ENCODE assay signal across 12 mouse cellular contexts in the genomic region with DNA sequence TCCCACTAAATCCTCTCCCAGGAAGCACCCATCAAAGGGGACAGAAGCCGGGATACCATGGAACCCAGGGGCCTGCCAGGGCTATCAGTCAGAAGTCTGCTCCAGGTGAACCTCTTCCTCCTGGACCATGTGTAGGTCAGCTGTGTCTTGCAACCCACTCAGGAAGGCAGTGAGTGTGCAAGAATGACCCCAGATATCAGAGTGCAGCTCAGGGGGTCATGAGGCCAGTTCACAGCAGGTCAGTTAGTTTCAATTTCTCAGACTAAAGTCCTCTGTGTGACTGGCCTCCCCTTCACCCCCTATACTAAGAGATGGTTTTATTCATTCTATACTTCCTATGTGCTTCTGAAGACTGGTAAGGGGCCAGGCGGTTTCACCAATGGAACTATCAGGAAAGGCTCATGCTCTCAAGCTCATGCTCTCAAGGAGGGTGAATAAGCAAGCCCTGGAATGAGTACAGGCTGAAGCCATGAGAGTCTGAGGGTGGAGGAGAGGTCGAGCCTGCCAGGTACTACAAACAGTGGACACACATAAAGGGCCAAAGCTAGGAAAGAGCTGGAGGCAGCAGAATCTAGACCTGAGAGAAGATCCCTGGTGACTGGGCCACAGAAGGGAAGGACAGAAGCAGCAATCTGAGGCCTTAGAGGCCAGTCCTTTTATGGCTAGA. TPM values are rescaled to one million over a fixed set of nuclear protein-coding genes. Genes with fewer than 3 reads are reported as not detected.
DNase-seq lines count a peak whose midpoint lies in the region; ATAC-seq lines count a peak whose summit lies in the region.
"Had no signal": no experiment of that assay in that cellular context is flagged by ENCODE, and none has a peak within 500 bp of the region (broad histone marks: within the 10 kb centered on the region; RNA-seq: fewer than 3 reads in every experiment).

No protein-coding gene starts in this region.

- no peaks in the 10 kb centered on the region for H3K36me3 ChIP-seq in kidney, embryonic 15.5 days
- H3K36me3 ChIP-seq in kidney, embryonic 16.5 days (ENCODE audit: insufficient read depth, low read length): no peaks in the 10 kb centered on the region
- H3K36me3 ChIP-seq in embryonic facial prominence, embryonic 10.5 days (replicated peaks): no peaks in the 10 kb centered on the region
- H3K36me3 ChIP-seq in hindbrain, embryonic 14.5 days (replicated peaks; ENCODE audit: control insufficient read depth, insufficient read depth): no peaks in the 10 kb centered on the region
- H3K36me3 ChIP-seq in midbrain, embryonic 13.5 days: no peaks in the 10 kb centered on the region

- no peak for DNase-seq in embryonic facial prominence, embryonic 10.5 days (ENCODE audit: low spot score)
- no peak for DNase-seq in hindbrain, embryonic 14.5 days (ENCODE audit: low spot score)
- DNase-seq in left cerebral cortex, adult 9 months (ENCODE audit: low spot score in 2 of 2): no peak
- no peak for DNase-seq in spleen, postnatal 10 days (ENCODE audit: low spot score in 2 of 2)
- no peak for DNase-seq in spleen, postnatal 14 days (ENCODE audit: low spot score in 2 of 2)
- DNase-seq: B cell, adult 2 months; layer of hippocampus, postnatal 36 days; lung, embryonic 14.5 days; right cerebral cortex, postnatal 4 days had no signal

- H3K4me3 ChIP-seq in kidney, embryonic 15.5 days (replicated peaks): no peak overlapping the region
- no peak overlapping the region for H3K4me3 ChIP-seq in kidney, embryonic 16.5 days (ENCODE audit: low read length)
- H3K4me3 ChIP-seq in embryonic facial prominence, embryonic 10.5 days: no peak overlapping the region
- H3K4me3 ChIP-seq in hindbrain, embryonic 14.5 days (replicated peaks; ENCODE audit: low read length): no peak overlapping the region
- no peak overlapping the region for H3K4me3 ChIP-seq in midbrain, embryonic 13.5 days (replicated peaks)

- no peaks in the 10 kb centered on the region for H3K27me3 ChIP-seq in kidney, embryonic 15.5 days
- no peaks in the 10 kb centered on the region for H3K27me3 ChIP-seq in kidney, embryonic 16.5 days (ENCODE audit: insufficient read depth, low read length)
- no peaks in the 10 kb centered on the region for H3K27me3 ChIP-seq in embryonic facial prominence, embryonic 10.5 days (replicated peaks; ENCODE audit: low read depth, poor library complexity, severe bottlenecking)
- no peaks in the 10 kb centered on the region for H3K27me3 ChIP-seq in hindbrain, embryonic 14.5 days (ENCODE audit: control insufficient read depth, insufficient read depth, low read length)
- no peaks in the 10 kb centered on the region for H3K27me3 ChIP-seq in midbrain, embryonic 13.5 days

- H3K27ac ChIP-seq in kidney, embryonic 15.5 days: 0 out of 2 replicates have a peak overlapping the region, but pooled peaks have one; percentile 14
- H3K27ac ChIP-seq in kidney, embryonic 16.5 days (ENCODE audit: low read length): no peak overlapping the region
- peak overlapping the region; percentile 30; the same call in 1 of the 2 replicates for H3K27ac ChIP-seq in embryonic facial prominence, embryonic 10.5 days (replicated peaks)
- H3K27ac ChIP-seq in hindbrain, embryonic 14.5 days: peak overlapping the region; percentile 63
- H3K27ac ChIP-seq in midbrain, embryonic 13.5 days: peak overlapping the region; percentile 44

- H3K4me1 ChIP-seq in kidney, embryonic 15.5 days: peaks cover 64% of the 10 kb centered on the region
- peaks cover 47% of the 10 kb centered on the region for H3K4me1 ChIP-seq in kidney, embryonic 16.5 days (ENCODE audit: insufficient read depth, low read length)
- peaks cover 46% of the 10 kb centered on the region for H3K4me1 ChIP-seq in embryonic facial prominence, embryonic 10.5 days
- H3K4me1 ChIP-seq in hindbrain, embryonic 14.5 days (replicated peaks; ENCODE audit: control insufficient read depth, insufficient read depth, low read length): peaks cover 27% of the 10 kb centered on the region
- peaks cover 30% of the 10 kb centered on the region for H3K4me1 ChIP-seq in midbrain, embryonic 13.5 days (replicated peaks)

- H3K9ac ChIP-seq in kidney, embryonic 15.5 days: no peak overlapping the region
- no peak overlapping the region for H3K9ac ChIP-seq in kidney, embryonic 16.5 days (replicated peaks; ENCODE audit: low read length)
- no peak overlapping the region; the same call in 1 of the 2 replicates for H3K9ac ChIP-seq in hindbrain, embryonic 14.5 days
- no peak overlapping the region for H3K9ac ChIP-seq in midbrain, embryonic 13.5 days (replicated peaks)
- H3K9ac ChIP-seq: lung, embryonic 14.5 days had no signal

- 70% methylated on average over 3 of the region's 3 CpGs for WGBS in kidney, embryonic 15.5 days
- 72% methylated on average over 3 of the region's 3 CpGs for WGBS in kidney, embryonic 16.5 days
- 81% methylated on average over 3 of the region's 3 CpGs for WGBS in embryonic facial prominence, embryonic 10.5 days
- 80% methylated on average over 3 of the region's 3 CpGs for WGBS in hindbrain, embryonic 14.5 days
- 81% methylated on average over 3 of the region's 3 CpGs for WGBS in midbrain, embryonic 13.5 days

- ATAC-seq in kidney, embryonic 15.5 days (replicated peaks; ENCODE audit: low FRiP score): no peak
- ATAC-seq in kidney, embryonic 16.5 days (ENCODE audit: low FRiP score, low TSS enrichment): no peak
- ATAC-seq in hindbrain, embryonic 14.5 days (ENCODE audit: low FRiP score): no peak
- ATAC-seq in midbrain, embryonic 13.5 days: 0 out of 2 replicates have a peak, but pooled peaks have one; percentile 4

- H3K4me2 ChIP-seq in kidney, embryonic 15.5 days: no peak overlapping the region
- no peak overlapping the region for H3K4me2 ChIP-seq in kidney, embryonic 16.5 days (replicated peaks; ENCODE audit: low read depth, low read length)
- H3K4me2 ChIP-seq in hindbrain, embryonic 14.5 days (replicated peaks): peak overlapping the region; percentile 3; the same call in 1 of the 2 replicates
- H3K4me2 ChIP-seq in midbrain, embryonic 13.5 days (replicated peaks): no peak overlapping the region
- H3K4me2 ChIP-seq: lung, embryonic 14.5 days had no signal

- no peaks in the 10 kb centered on the region for H3K9me3 ChIP-seq in kidney, embryonic 15.5 days (replicated peaks)
- no peaks in the 10 kb centered on the region for H3K9me3 ChIP-seq in kidney, embryonic 16.5 days (ENCODE audit: low read length)
- no peaks in the 10 kb centered on the region for H3K9me3 ChIP-seq in embryonic facial prominence, embryonic 10.5 days
- no peaks in the 10 kb centered on the region for H3K9me3 ChIP-seq in hindbrain, embryonic 14.5 days (ENCODE audit: control insufficient read depth, low read length)
- no peaks in the 10 kb centered on the region for H3K9me3 ChIP-seq in midbrain, embryonic 13.5 days

RNA-seq across cellular contexts. Expression of a gene that starts 19.9 kb away (rescaled TPM):
- polyA plus RNA-seq in kidney, embryonic 15.5 days (2015; fragmentation: Nextera tagmentation; extraction: Ambion mirVana): 18.9 and 20.8 TPM in 2 replicates
- polyA plus RNA-seq in kidney, embryonic 16.5 days (2015; fragmentation: Nextera tagmentation; extraction: Ambion mirVana): 23.9 and 24.5 TPM in 2 replicates
- polyA plus RNA-seq in embryonic facial prominence, embryonic 10.5 days (2016; fragmentation: Nextera tagmentation; extraction: Ambion mirVana): 13.7 and 17.7 TPM in 2 replicates
- 31.6 and 35.0 TPM in 2 replicates for polyA plus RNA-seq in hindbrain, embryonic 14.5 days (2014; fragmentation: Nextera tagmentation; extraction: Ambion mirVana)
- 19.7 and 20.7 TPM in 2 replicates for polyA plus RNA-seq in midbrain, embryonic 13.5 days (2015; fragmentation: Nextera tagmentation; extraction: Ambion mirVana)

RNA-seq across cellular contexts. Expression of a gene that starts 58.6 kb away (rescaled TPM):
- 24.5 and 25.4 TPM in 2 replicates for polyA plus RNA-seq in kidney, embryonic 15.5 days (2015; fragmentation: Nextera tagmentation; extraction: Ambion mirVana)
- polyA plus RNA-seq in kidney, embryonic 16.5 days (2015; fragmentation: Nextera tagmentation; extraction: Ambion mirVana): 29.3 and 32.4 TPM in 2 replicates
- polyA plus RNA-seq in embryonic facial prominence, embryonic 10.5 days (2016; fragmentation: Nextera tagmentation; extraction: Ambion mirVana): 35.4 and 36.9 TPM in 2 replicates
- polyA plus RNA-seq in hindbrain, embryonic 14.5 days (2014; fragmentation: Nextera tagmentation; extraction: Ambion mirVana): 64.6 and 67.3 TPM in 2 replicates
- polyA plus RNA-seq in midbrain, embryonic 13.5 days (2015; fragmentation: Nextera tagmentation; extraction: Ambion mirVana): 52.3 and 54.8 TPM in 2 replicates

RNA-seq across cellular contexts. Expression of a gene that starts 58.7 kb away (rescaled TPM):
- polyA plus RNA-seq in kidney, embryonic 15.5 days (2015; fragmentation: Nextera tagmentation; extraction: Ambion mirVana): 10.0 and 10.8 TPM in 2 replicates
- polyA plus RNA-seq in kidney, embryonic 16.5 days (2015; fragmentation: Nextera tagmentation; extraction: Ambion mirVana): 9.5 and 11.0 TPM in 2 replicates
- polyA plus RNA-seq in embryonic facial prominence, embryonic 10.5 days (2016; fragmentation: Nextera tagmentation; extraction: Ambion mirVana): 9.7 and 11.2 TPM in 2 replicates
- polyA plus RNA-seq in hindbrain, embryonic 14.5 days (2014; fragmentation: Nextera tagmentation; extraction: Ambion mirVana): 11.9 and 12.8 TPM in 2 replicates
- polyA plus RNA-seq in midbrain, embryonic 13.5 days (2015; fragmentation: Nextera tagmentation; extraction: Ambion mirVana): 12.4 and 13.3 TPM in 2 replicates
